Mouse (Mus musculus): ENCODE results near the gene Vmp1. TPM values are rescaled to one million over a fixed set of nuclear protein-coding genes. Genes with fewer than 3 reads are reported as not detected.
A peak's percentile ranks its signal among the peaks of the same experiment; 100 is the strongest.

The Vmp1 gene
- total RNA-seq, 1 experiment, result 107 TPM

- H3K9ac ChIP-seq (ENCODE audit: insufficient read depth, low read depth, low read length, poor library complexity, severe bottlenecking), result no peak overlapping the region
- H3K4me1 ChIP-seq (ENCODE audit: control insufficient read depth in 2 of 2, insufficient read depth in 2 of 2, low read length in 2 of 2, poor library complexity in 1 of 2), result peaks cover 4 to 8% of the 10 kb centered on the region in 2 experiments; a peak in 3 of 4 replicates
- no peak overlapping the region for H3K4me3 ChIP-seq (ENCODE audit: insufficient read depth in 1 of 2, low read depth in 1 of 2, low read length in 2 of 2, poor library complexity in 1 of 2, severe bottlenecking in 1 of 2)
- TF ChIP-seq ZNF384 (IDR thresholded peaks at IDR 0.05; ENCODE audit: low read depth, low read length) (no peak), MAFK (IDR thresholded peaks at IDR 0.05; ENCODE audit: insufficient read depth, low read depth, low read length) (no peak), ZC3H11A (IDR thresholded peaks at IDR 0.05; ENCODE audit: borderline replicate concordance, low read depth, low read length) (no peak), CHD2 (IDR thresholded peaks at IDR 0.05; ENCODE audit: low read depth, low read length) (no peak), HCFC1 (IDR thresholded peaks at IDR 0.05; ENCODE audit: borderline replicate concordance, insufficient read depth, low read length) (no peak)
- H3K27ac ChIP-seq (ENCODE audit: insufficient read depth, low read depth, low read length, poor library complexity, severe bottlenecking), result no peak overlapping the region
- H3K36me3 ChIP-seq (ENCODE audit: control insufficient read depth, insufficient read depth, low read length, poor library complexity, severe bottlenecking), result no peaks in the 10 kb centered on the region
- no peak for DNase-seq (ENCODE audit: low read depth, low spot score)
- no peaks in the 10 kb centered on the region for H3K9me3 ChIP-seq (ENCODE audit: control insufficient read depth, insufficient read depth, low read depth, low read length)
- in situ Hi-C loops (cut with MboI; ENCODE audit: low sequenced_read_pairs in 2 of 2, unreplicated experiment in 2 of 2), result no loop called here
Measured at GRCm38 (mm10) chr11:86590066-86590465, 93.6 kb downstream of the Vmp1 start.

- Histone ChIP-seq H3K4me1 (ENCODE audit: control insufficient read depth in 2 of 2, insufficient read depth in 2 of 2, low read length in 2 of 2, poor library complexity in 1 of 2) (peaks cover 4 to 10% of the 10 kb centered on the region in 2 experiments; a peak in 3 of 4 replicates), H3K4me3 (ENCODE audit: insufficient read depth in 1 of 2, low read depth in 1 of 2, low read length in 2 of 2, poor library complexity in 1 of 2, severe bottlenecking in 1 of 2) (no peak overlapping the region), H3K9me3 (ENCODE audit: control insufficient read depth, insufficient read depth, low read depth, low read length) (no peaks in the 10 kb centered on the region), H3K36me3 (ENCODE audit: control insufficient read depth, insufficient read depth, low read length, poor library complexity, severe bottlenecking) (no peaks in the 10 kb centered on the region), H3K27ac (ENCODE audit: insufficient read depth, low read depth, low read length, poor library complexity, severe bottlenecking) (no peak overlapping the region; the same call in 1 of the 2 replicates), H3K9ac (ENCODE audit: insufficient read depth, low read depth, low read length, poor library complexity, severe bottlenecking) (no peak overlapping the region)
- in situ Hi-C loops (cut with MboI; ENCODE audit: low sequenced_read_pairs in 2 of 2, unreplicated experiment in 2 of 2), result no loop called here
- no peak for DNase-seq (ENCODE audit: low read depth, low spot score)
- TF ChIP-seq MAFK (IDR thresholded peaks at IDR 0.05; ENCODE audit: insufficient read depth, low read depth, low read length), result no peak
- no peak for TF ChIP-seq CHD2 (IDR thresholded peaks at IDR 0.05; ENCODE audit: low read depth, low read length)
- no peak for TF ChIP-seq ZC3H11A (IDR thresholded peaks at IDR 0.05; ENCODE audit: borderline replicate concordance, low read depth, low read length)
- TF ChIP-seq ZNF384 (IDR thresholded peaks at IDR 0.05; ENCODE audit: low read depth, low read length), result no peak
- TF ChIP-seq HCFC1 (IDR thresholded peaks at IDR 0.05; ENCODE audit: borderline replicate concordance, insufficient read depth, low read length), result no peak
Measured at GRCm38 (mm10) chr11:86588583-86589298, 94.9 kb downstream of the Vmp1 start.

GRCm38 (mm10) chr11:86587830-86588229 lies 95.8 kb downstream of the Vmp1 start:
- in situ Hi-C loops (cut with MboI; ENCODE audit: low sequenced_read_pairs in 2 of 2, unreplicated experiment in 2 of 2), result no loop called here
- H3K9me3 ChIP-seq (ENCODE audit: control insufficient read depth, insufficient read depth, low read depth, low read length), result no peaks in the 10 kb centered on the region
- TF ChIP-seq CHD2 (IDR thresholded peaks at IDR 0.05; ENCODE audit: low read depth, low read length) (no peak), HCFC1 (IDR thresholded peaks at IDR 0.05; ENCODE audit: borderline replicate concordance, insufficient read depth, low read length) (no peak), MAFK (IDR thresholded peaks at IDR 0.05; ENCODE audit: insufficient read depth, low read depth, low read length) (no peak), ZC3H11A (IDR thresholded peaks at IDR 0.05; ENCODE audit: borderline replicate concordance, low read depth, low read length) (no peak), ZNF384 (IDR thresholded peaks at IDR 0.05; ENCODE audit: low read depth, low read length) (no peak)
- H3K36me3 ChIP-seq (ENCODE audit: control insufficient read depth, insufficient read depth, low read length, poor library complexity, severe bottlenecking), result no peaks in the 10 kb centered on the region
- peaks cover 4 to 10% of the 10 kb centered on the region in 2 experiments; a peak in 3 of 4 replicates for H3K4me1 ChIP-seq (ENCODE audit: control insufficient read depth in 2 of 2, insufficient read depth in 2 of 2, low read length in 2 of 2, poor library complexity in 1 of 2)
- H3K4me3 ChIP-seq (ENCODE audit: insufficient read depth in 1 of 2, low read depth in 1 of 2, low read length in 2 of 2, poor library complexity in 1 of 2, severe bottlenecking in 1 of 2), result no peak overlapping the region
- no peak overlapping the region for H3K9ac ChIP-seq (ENCODE audit: insufficient read depth, low read depth, low read length, poor library complexity, severe bottlenecking)
- no peak for DNase-seq (ENCODE audit: low read depth, low spot score)
- H3K27ac ChIP-seq (ENCODE audit: insufficient read depth, low read depth, low read length, poor library complexity, severe bottlenecking), result peak overlapping the region; percentile 45; the same call in 1 of the 2 replicates

GRCm38 (mm10) chr11:86586868-86587792 lies 96.5 kb downstream of the Vmp1 start:
- peak overlapping the region; percentile 89 for H3K27ac ChIP-seq (ENCODE audit: insufficient read depth, low read depth, low read length, poor library complexity, severe bottlenecking)
- peaks cover 4 to 12% of the 10 kb centered on the region in 2 experiments for H3K4me1 ChIP-seq (ENCODE audit: control insufficient read depth in 2 of 2, insufficient read depth in 2 of 2, low read length in 2 of 2, poor library complexity in 1 of 2)
- peak overlapping the region; percentile 88; the same call in 1 of the 2 replicates for H3K9ac ChIP-seq (ENCODE audit: insufficient read depth, low read depth, low read length, poor library complexity, severe bottlenecking)
- peak overlapping the region; percentile 47 to 69 for H3K4me3 ChIP-seq (ENCODE audit: insufficient read depth in 1 of 2, low read depth in 1 of 2, low read length in 2 of 2, poor library complexity in 1 of 2, severe bottlenecking in 1 of 2)
- no peak for TF ChIP-seq ZC3H11A (IDR thresholded peaks at IDR 0.05; ENCODE audit: borderline replicate concordance, low read depth, low read length)
- no peak for DNase-seq (ENCODE audit: low read depth, low spot score)
- in situ Hi-C loops (cut with MboI; ENCODE audit: low sequenced_read_pairs in 2 of 2, unreplicated experiment in 2 of 2), result no loop called here
- H3K36me3 ChIP-seq (ENCODE audit: control insufficient read depth, insufficient read depth, low read length, poor library complexity, severe bottlenecking), result no peaks in the 10 kb centered on the region
- no peaks in the 10 kb centered on the region for H3K9me3 ChIP-seq (ENCODE audit: control insufficient read depth, insufficient read depth, low read depth, low read length)

Measured in ES-E14 (cell line).